Mouse (Mus musculus) heart, adult 11 months (tissue): ENCODE measurements at regions not wholly inside any gene's neighbourhood (a gene's known extent, or its start where the extent isn't known, plus 50 kb on each side); places are given as distances from the start of the nearest gene placed in this dataset.

Experiments used
- DNase-seq: peaks from one replicate; pipeline ENCODE4 v3.0.0; 2022

GRCm38 (mm10) chr8:65208791-65209190 is 79.4 kb upstream of the BC030870 start:
- peak; percentile 12 for DNase-seq

- no peak for DNase-seq
Measured at GRCm38 (mm10) chr8:65206202-65206601, 76.8 kb upstream of the BC030870 start.

GRCm38 (mm10) chr8:65194656-65195055 is 65.3 kb upstream of the BC030870 start:
- DNase-seq = no peak

GRCm38 (mm10) chr8:65194231-65194630 is 64.9 kb upstream of the BC030870 start:
- no peak for DNase-seq

- DNase-seq = no peak
Measured at GRCm38 (mm10) chr8:65182346-65182745, 53.0 kb upstream of the BC030870 start.

- DNase-seq = no peak
Measured at GRCm38 (mm10) chr8:65180447-65180846, 51.1 kb upstream of the BC030870 start.
